Mouse (Mus musculus) neural tube, embryonic 13.5 days (tissue): Measurements from ENCODE around the gene Galm. TPM values are rescaled to one million over a fixed set of nuclear protein-coding genes. Genes with fewer than 3 reads are reported as not detected.

Experiments used
- ATAC-seq: fragments of 200-750 bp; cut with Nextera tagmentation; 2 replicates; pipeline ENCODE4 v1.8.0; 2017; ENCODE audit warnings: low read depth, mild to moderate bottlenecking, moderate TSS enrichment, moderate library complexity
- H3K27ac ChIP-seq: fragments of 300-500 bp; sonication (generic); replicated peaks from 2 replicates; pipeline ENCODE4 v1.5.1; 2015; ENCODE audit warnings: moderate library complexity, mild to moderate bottlenecking, inconsistent platforms
- H3K27me3 ChIP-seq: fragments of 300-500 bp; sonication (generic); 2 replicates; pipeline ENCODE4 v1.6.1; 2015; ENCODE audit warnings: mild to moderate bottlenecking, inconsistent platforms
- H3K36me3 ChIP-seq: fragments of 300-500 bp; sonication (generic); 2 replicates; pipeline ENCODE4 v1.6.1; 2015; ENCODE audit warnings: mild to moderate bottlenecking, inconsistent platforms
- H3K4me1 ChIP-seq: fragments of 300-500 bp; sonication (generic); replicated peaks from 2 replicates; pipeline ENCODE4 v1.6.1; 2015; ENCODE audit warnings: inconsistent platforms
- H3K4me2 ChIP-seq: fragments of 300-500 bp; sonication (generic); 2 replicates; pipeline ENCODE4 v1.6.1; 2015; ENCODE audit warnings: inconsistent platforms, mild to moderate bottlenecking, moderate library complexity
- H3K4me3 ChIP-seq: fragments of 300-500 bp; sonication (generic); 2 replicates; pipeline ENCODE4 v1.5.1; 2015; ENCODE audit warnings: mild to moderate bottlenecking, inconsistent platforms
- H3K9ac ChIP-seq: fragments of 300-500 bp; sonication (generic); 2 replicates; pipeline ENCODE4 v1.6.1; 2015; ENCODE audit warnings: moderate library complexity, mild to moderate bottlenecking, inconsistent platforms
- H3K9me3 ChIP-seq: fragments of 300-500 bp; sonication (generic); 2 replicates; pipeline ENCODE4 v1.6.1; 2016; ENCODE audit warnings: inconsistent platforms
- WGBS: fragments of 180-500 bp; shearing (Covaris S2); methylation state at CpG from one replicate; pipeline ENCODE4 v1.1.7; 2015; 5-methylcytosine and 5-hydroxymethylcytosine counted together
- polyA plus RNA-seq: library from polyadenylated mRNA; unstranded; fragments of >200 nt; fragmentation: Nextera tagmentation; extraction: Ambion mirVana; gene quantifications from 2 replicates; pipeline ENCODE4 v1.2.1, GENCODE M21; 2015

Gene Galm
- polyA plus RNA-seq, 1 experiment from 2014 or later, result 2.0 TPM

GRCm38 (mm10) chr17:80152767-80153630 is 25.7 kb downstream of the Galm start:
- no peaks in the 10 kb centered on the region for H3K9me3 ChIP-seq
- H3K36me3 ChIP-seq, result no peaks in the 10 kb centered on the region
- no peak overlapping the region for H3K9ac ChIP-seq
- H3K4me2 ChIP-seq, result no peak overlapping the region
- WGBS, result 74% methylated on average over 12 of the region's 12 CpGs
- 0 out of 2 replicates have a peak, but pooled peaks cover 7% of the 10 kb centered on the region for H3K4me1 ChIP-seq
- H3K27me3 ChIP-seq, result no peaks in the 10 kb centered on the region
- ATAC-seq, result no peak
- no peak overlapping the region for H3K4me3 ChIP-seq
- no peak overlapping the region for H3K27ac ChIP-seq

DNA sequence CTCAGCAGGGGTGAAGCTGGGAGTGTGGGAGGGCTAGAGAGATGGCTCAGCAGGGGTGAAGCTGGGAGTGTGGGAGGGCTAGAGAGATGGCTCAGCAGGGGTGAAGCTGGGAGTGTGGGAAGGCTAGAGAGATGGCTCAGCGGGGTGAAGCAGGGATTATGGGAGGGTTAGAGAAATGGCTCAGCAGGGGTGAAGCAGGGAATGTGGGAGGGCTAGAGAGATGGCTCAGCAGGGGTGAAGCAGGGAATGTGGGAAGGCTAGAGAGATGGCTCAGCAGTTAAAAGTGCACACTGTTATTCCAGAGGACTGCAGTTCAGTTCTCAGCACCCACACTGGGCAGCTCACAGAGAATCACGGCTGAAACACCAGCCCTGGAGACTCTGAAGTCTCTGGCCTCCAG is 26.4 kb downstream of the Galm start:
- Histone ChIP-seq H3K4me1 (0 out of 2 replicates have a peak, but pooled peaks cover under 1% of the 10 kb centered on the region), H3K9me3 (no peaks in the 10 kb centered on the region), H3K4me2 (no peak overlapping the region), H3K4me3 (no peak overlapping the region), H3K36me3 (no peaks in the 10 kb centered on the region), H3K27me3 (no peaks in the 10 kb centered on the region), H3K9ac (no peak overlapping the region), H3K27ac (no peak overlapping the region)
- WGBS, result 64% methylated on average over 2 of the region's 2 CpGs
- ATAC-seq, result no peak

- Histone ChIP-seq H3K4me2 (no peak overlapping the region), H3K9me3 (no peaks in the 10 kb centered on the region), H3K9ac (no peak overlapping the region), H3K27me3 (no peaks in the 10 kb centered on the region), H3K4me1 (no peaks in the 10 kb centered on the region; the same call in 1 of the 2 replicates), H3K27ac (no peak overlapping the region), H3K4me3 (no peak overlapping the region), H3K36me3 (no peaks in the 10 kb centered on the region)
- no peak for ATAC-seq
- whole genome bisulfite sequencing, result 91% methylated on average over 8 of the region's 8 CpGs
Measured at GRCm38 (mm10) chr17:80156905-80157304, 29.6 kb downstream of the Galm start.

DNA sequence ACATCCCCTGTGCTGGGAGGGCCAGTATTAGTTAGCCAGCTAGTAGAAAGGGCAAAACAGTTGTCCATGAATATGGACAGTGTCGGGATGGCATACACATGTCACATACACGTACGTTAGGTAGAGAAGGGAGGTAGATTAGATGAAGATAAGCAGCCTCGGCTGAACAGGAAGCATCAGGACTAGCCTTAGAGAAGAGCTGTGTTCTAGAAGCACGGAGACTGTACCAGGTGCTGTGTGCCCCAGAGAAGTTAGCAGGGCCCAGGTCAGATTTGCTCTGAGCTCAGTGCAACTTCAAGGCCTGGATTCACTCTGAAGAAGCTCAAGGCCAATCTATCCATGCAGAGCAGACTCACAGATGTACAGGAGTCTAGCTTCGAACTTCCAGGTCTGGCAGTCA is 30.2 kb downstream of the Galm start:
- H3K27me3 ChIP-seq, result no peaks in the 10 kb centered on the region
- H3K9me3 ChIP-seq, result no peaks in the 10 kb centered on the region
- H3K4me3 ChIP-seq, result no peak overlapping the region
- no peak for ATAC-seq
- no peak overlapping the region for H3K27ac ChIP-seq
- H3K36me3 ChIP-seq, result no peaks in the 10 kb centered on the region
- H3K4me1 ChIP-seq, result no peaks in the 10 kb centered on the region; the same call in 1 of the 2 replicates
- 92% methylated on average over 6 of the region's 6 CpGs for WGBS
- no peak overlapping the region for H3K9ac ChIP-seq
- H3K4me2 ChIP-seq, result no peak overlapping the region

DNA sequence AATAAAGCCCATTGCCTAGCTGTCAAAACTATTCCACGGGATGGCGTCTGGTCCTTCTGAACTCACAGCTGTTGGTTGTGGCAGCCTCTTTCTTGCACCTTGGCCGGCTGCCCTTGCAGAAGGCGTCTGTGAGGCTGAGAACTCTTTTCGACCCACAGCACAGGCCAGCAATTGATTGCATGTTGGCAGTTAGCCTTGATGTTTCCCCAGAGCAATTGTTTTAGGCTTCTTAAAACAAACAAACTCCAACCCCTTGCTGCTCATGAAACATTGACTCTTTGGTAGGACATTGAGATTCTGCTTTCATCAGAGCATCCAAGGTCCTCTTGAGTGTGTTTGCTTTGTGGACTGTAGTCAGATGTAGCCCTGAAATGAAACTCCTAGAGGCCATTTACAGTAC is 33.2 kb downstream of the Galm start:
- no peaks in the 10 kb centered on the region; the same call in 1 of the 2 replicates for H3K4me1 ChIP-seq
- no peak overlapping the region for H3K4me3 ChIP-seq
- ATAC-seq, result no peak
- H3K4me2 ChIP-seq, result no peak overlapping the region
- no peaks in the 10 kb centered on the region for H3K9me3 ChIP-seq
- H3K9ac ChIP-seq, result no peak overlapping the region
- no peaks in the 10 kb centered on the region for H3K36me3 ChIP-seq
- H3K27ac ChIP-seq, result no peak overlapping the region
- no peaks in the 10 kb centered on the region for H3K27me3 ChIP-seq
- WGBS, result 55% methylated on average over 5 of the region's 5 CpGs

GRCm38 (mm10) chr17:80163991-80164390 is 36.7 kb downstream of the Galm start:
- Histone ChIP-seq H3K36me3 (no peaks in the 10 kb centered on the region), H3K27me3 (no peaks in the 10 kb centered on the region), H3K9me3 (no peaks in the 10 kb centered on the region), H3K9ac (no peak overlapping the region), H3K27ac (no peak overlapping the region), H3K4me3 (no peak overlapping the region), H3K4me1 (peaks cover 20% of the 10 kb centered on the region), H3K4me2 (no peak overlapping the region)
- 88% methylated on average over 8 of the region's 8 CpGs for WGBS
- ATAC-seq, result no peak

DNA sequence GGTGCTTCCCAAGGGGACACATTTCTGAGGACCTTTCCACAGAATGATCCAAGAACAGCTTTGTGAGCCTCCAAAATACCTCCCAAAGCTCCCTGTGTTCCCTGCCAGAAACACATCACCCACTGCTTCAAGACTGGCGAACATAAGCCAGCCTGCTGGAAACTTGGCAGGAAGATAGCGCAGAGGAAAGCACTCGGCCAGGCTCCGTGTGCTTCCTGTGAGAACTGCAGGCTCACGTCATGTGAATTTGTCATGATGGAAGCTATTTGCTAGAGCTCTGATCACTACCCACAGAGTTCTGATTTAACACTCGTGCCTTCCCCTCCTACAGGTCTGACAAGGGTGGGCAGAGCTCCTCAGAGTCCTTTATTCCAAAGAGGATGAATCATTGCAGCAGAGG is 38.5 kb downstream of the Galm start:
- H3K4me3 ChIP-seq, result no peak overlapping the region
- 83% methylated on average over 6 of the region's 6 CpGs for WGBS

GRCm38 (mm10) chr17:80166346-80166745 is 39.1 kb downstream of the Galm start:
- Histone ChIP-seq H3K9me3 (no peaks in the 10 kb centered on the region), H3K4me2 (no peak overlapping the region), H3K36me3 (no peaks in the 10 kb centered on the region), H3K4me1 (peaks cover 24% of the 10 kb centered on the region), H3K4me3 (no peak overlapping the region), H3K27ac (no peak overlapping the region), H3K9ac (no peak overlapping the region), H3K27me3 (no peaks in the 10 kb centered on the region)
- WGBS, result 89% methylated on average over 6 of the region's 6 CpGs
- ATAC-seq, result no peak

More for the DNA sequence above, 38.5 kb downstream of the Galm start:
- no peak overlapping the region for H3K9ac ChIP-seq
- peaks cover 24% of the 10 kb centered on the region for H3K4me1 ChIP-seq
- no peaks in the 10 kb centered on the region for H3K9me3 ChIP-seq
- no peaks in the 10 kb centered on the region for H3K27me3 ChIP-seq
- no peak overlapping the region for H3K4me2 ChIP-seq
- H3K27ac ChIP-seq, result no peak overlapping the region
- ATAC-seq, result no peak
- H3K36me3 ChIP-seq, result no peaks in the 10 kb centered on the region

DNA sequence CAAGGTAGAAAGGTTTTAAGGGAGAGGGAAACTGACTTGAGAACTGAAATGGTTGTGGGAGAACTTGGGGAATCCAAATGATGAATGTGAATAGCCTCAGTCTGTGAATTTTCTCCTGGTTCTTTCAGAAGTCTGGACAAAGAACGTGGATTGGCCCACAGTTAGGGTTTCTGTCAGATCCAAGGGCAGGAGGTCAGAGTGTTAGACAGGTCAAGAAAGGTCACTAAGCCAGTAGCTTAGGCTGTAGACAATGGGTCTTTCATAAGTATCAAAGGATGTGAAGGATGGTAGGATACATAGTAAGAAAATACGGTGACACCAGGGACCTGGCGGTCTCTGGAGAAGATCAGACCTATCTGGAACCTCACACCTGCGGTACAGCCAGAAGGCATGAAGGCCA is 40.2 kb downstream of the Galm start:
- 55% methylated on average over 4 of the region's 4 CpGs for WGBS
- no peaks in the 10 kb centered on the region for H3K9me3 ChIP-seq
- H3K27me3 ChIP-seq, result no peaks in the 10 kb centered on the region
- peak overlapping the region; percentile 43; the same call in 1 of the 2 replicates for H3K4me2 ChIP-seq
- no peak for ATAC-seq
- H3K36me3 ChIP-seq, result no peaks in the 10 kb centered on the region
- no peak overlapping the region for H3K9ac ChIP-seq
- H3K4me1 ChIP-seq, result peaks cover 24% of the 10 kb centered on the region
- peak overlapping the region; percentile 86 for H3K27ac ChIP-seq
- no peak overlapping the region for H3K4me3 ChIP-seq

DNA sequence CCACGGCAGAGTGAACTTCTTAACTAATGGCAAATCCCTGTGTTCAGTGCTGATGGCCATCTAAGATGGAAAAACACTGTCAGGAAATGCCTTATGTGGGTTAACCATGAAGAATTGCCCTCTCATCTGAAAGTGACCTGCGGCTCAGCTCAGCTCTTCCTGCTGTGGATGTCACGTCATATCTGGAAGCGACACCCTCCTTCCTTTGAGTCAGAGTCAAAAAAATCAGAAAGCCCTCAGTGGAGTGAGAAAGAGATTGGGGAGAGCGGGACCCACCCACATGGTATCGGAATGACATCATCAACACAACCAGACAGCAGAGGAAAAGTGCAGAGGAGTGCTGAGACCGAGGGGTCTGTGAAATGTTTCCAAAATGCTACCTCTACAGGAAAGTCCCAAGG is 40.6 kb downstream of the Galm start:
- Histone ChIP-seq H3K9me3 (no peaks in the 10 kb centered on the region), H3K9ac (no peak overlapping the region), H3K4me1 (peaks cover 24% of the 10 kb centered on the region), H3K4me2 (peak overlapping the region; percentile 43; the same call in 1 of the 2 replicates), H3K27ac (peak overlapping the region; percentile 86), H3K27me3 (no peaks in the 10 kb centered on the region), H3K4me3 (no peak overlapping the region), H3K36me3 (no peaks in the 10 kb centered on the region)
- peak; percentile 33; the same call in 1 of the 2 replicates for ATAC-seq
- 58% methylated on average over 7 of the region's 7 CpGs for whole genome bisulfite sequencing

DNA sequence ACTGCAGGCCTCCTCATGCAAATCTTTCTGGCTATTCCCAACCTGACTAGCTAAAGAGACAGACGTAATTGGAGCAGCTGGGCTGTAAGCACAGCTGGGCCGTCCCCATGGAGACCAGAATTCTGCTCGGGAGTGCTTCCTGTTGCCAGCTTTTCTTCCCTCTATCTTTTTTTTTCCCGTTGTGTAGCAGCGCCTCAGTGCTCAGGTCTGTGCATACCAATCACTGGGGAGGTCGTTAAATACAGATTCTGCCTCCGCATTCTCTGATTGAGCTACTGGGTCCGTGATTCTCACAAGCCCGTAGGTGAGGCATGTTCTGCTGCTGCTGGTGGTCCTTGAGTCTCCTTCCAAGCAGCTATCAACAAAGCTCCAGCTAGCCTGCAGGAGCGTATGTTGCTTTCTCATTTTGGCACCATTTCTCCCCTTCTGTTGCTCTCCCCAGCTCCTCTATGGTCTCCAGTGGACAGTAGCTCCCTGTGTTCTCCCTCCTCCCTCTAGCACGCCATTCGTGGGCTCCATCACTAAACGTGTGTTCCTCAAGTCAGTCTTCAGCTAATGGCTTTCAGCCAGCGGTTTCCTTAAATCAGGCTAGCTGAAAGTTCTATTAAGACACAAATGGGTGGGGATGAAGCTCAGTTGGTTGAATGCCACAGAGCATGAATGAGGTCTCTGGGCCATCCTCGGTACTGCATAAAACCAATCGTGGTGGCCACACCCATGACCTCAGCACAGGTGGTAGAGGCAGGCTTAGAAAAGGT is 41.3 kb downstream of the Galm start:
- Histone ChIP-seq H3K27me3 (no peaks in the 10 kb centered on the region), H3K4me2 (peak overlapping the region; percentile 43), H3K4me1 (peaks cover 24% of the 10 kb centered on the region), H3K9me3 (no peaks in the 10 kb centered on the region), H3K4me3 (peak overlapping the region; percentile 18; the same call in 1 of the 2 replicates), H3K27ac (peak overlapping the region; percentile 86), H3K9ac (no peak overlapping the region), H3K36me3 (no peaks in the 10 kb centered on the region)
- peak; percentile 88 for ATAC-seq
- 21% methylated on average over 16 of the region's 16 CpGs for WGBS

DNA sequence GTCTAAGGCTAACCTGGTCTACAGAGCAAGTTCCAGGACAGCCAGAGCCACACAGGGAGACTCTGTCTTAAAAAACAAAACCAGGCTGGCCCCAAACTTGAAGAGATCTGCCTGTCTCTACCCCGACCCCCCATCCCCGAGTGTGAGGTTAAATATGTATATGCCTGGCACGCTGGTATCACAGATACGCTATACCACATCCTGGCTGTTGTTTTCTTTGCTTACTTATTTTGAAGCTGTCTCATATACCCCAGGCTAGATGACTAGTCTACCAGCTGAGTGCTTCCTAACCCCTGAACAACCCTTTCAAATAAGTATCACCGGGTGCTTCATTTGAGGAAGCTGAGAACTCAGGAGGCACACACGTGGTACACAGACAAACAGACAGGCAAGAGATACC is 42.5 kb downstream of the Galm start:
- no peak overlapping the region for H3K27ac ChIP-seq
- H3K4me1 ChIP-seq, result peaks cover 24% of the 10 kb centered on the region
- no peak for ATAC-seq
- no peaks in the 10 kb centered on the region for H3K9me3 ChIP-seq
- H3K27me3 ChIP-seq, result no peaks in the 10 kb centered on the region
- no peak overlapping the region for H3K4me2 ChIP-seq
- H3K36me3 ChIP-seq, result no peaks in the 10 kb centered on the region
- no peak overlapping the region for H3K4me3 ChIP-seq
- H3K9ac ChIP-seq, result no peak overlapping the region
- WGBS, result 94% methylated on average over 6 of the region's 6 CpGs
